Mouse (Mus musculus) frontal cortex, postnatal 25 days (tissue): ENCODE data around the gene Ipcef1.

Experiments
- DNase-seq, 2 experiments: peaks; one replicate each; pipeline ENCODE4 v3.0.0; 2022; ENCODE audit warnings: low spot score in 2 of 2

The Ipcef1 gene

GRCm38 (mm10) chr10:6967588-6968242 is 84.6 kb downstream of the Ipcef1 start:
- no peak for DNase-seq

- no peak for DNase-seq
These were observed 93.5 kb downstream of the Ipcef1 start for GRCm38 (mm10) chr10:6958791-6959190.

- no peak for DNase-seq
These were observed 95.9 kb downstream of the Ipcef1 start for GRCm38 (mm10) chr10:6956357-6956756.

GRCm38 (mm10) chr10:6954533-6954932 is 97.7 kb downstream of the Ipcef1 start:
- no peak for DNase-seq

- DNase-seq = no peak
These were observed 99.2 kb downstream of the Ipcef1 start for GRCm38 (mm10) chr10:6953115-6953514.

- peak in 1 of 2 experiments; percentile 41 for DNase-seq
These were observed 115.4 kb downstream of the Ipcef1 start for GRCm38 (mm10) chr10:6936671-6937425.

GRCm38 (mm10) chr10:6934776-6935175 is 117.5 kb downstream of the Ipcef1 start:
- no peak for DNase-seq

- no peak for DNase-seq
These were observed 121.4 kb downstream of the Ipcef1 start for GRCm38 (mm10) chr10:6930889-6931288.

- no peak for DNase-seq
These were observed 121.9 kb downstream of the Ipcef1 start for GRCm38 (mm10) chr10:6930398-6930797.

GRCm38 (mm10) chr10:6928905-6929304 is 123.4 kb downstream of the Ipcef1 start:
- DNase-seq = no peak

GRCm38 (mm10) chr10:6927600-6928223 is 124.6 kb downstream of the Ipcef1 start:
- no peak for DNase-seq

GRCm38 (mm10) chr10:6926724-6927123 is 125.6 kb downstream of the Ipcef1 start:
- DNase-seq = no peak

GRCm38 (mm10) chr10:6916545-6917257 is 135.6 kb downstream of the Ipcef1 start:
- DNase-seq = peak in 1 of 2 experiments; percentile 38

GRCm38 (mm10) chr10:6915991-6916390 is 136.3 kb downstream of the Ipcef1 start:
- no peak for DNase-seq

- no peak for DNase-seq
These were observed 142.5 kb downstream of the Ipcef1 start for GRCm38 (mm10) chr10:6909763-6910162.

- DNase-seq = no peak
These were observed 150.4 kb downstream of the Ipcef1 start for GRCm38 (mm10) chr10:6901819-6902393.

- no peak for DNase-seq
These were observed 152.2 kb downstream of the Ipcef1 start for GRCm38 (mm10) chr10:6900126-6900525.

- DNase-seq = no peak
These were observed 155.5 kb downstream of the Ipcef1 start for GRCm38 (mm10) chr10:6896659-6897303.

GRCm38 (mm10) chr10:6895796-6896195 is 156.5 kb downstream of the Ipcef1 start:
- no peak for DNase-seq

- DNase-seq = no peak
These were observed 161.8 kb downstream of the Ipcef1 start for GRCm38 (mm10) chr10:6890348-6891009.
